Mouse (Mus musculus) brain, embryonic 18.5 days (tissue): Measurements from ENCODE around the gene Tmprss3.

ENCODE experiments used
- DNase-seq: peaks from one replicate; pipeline ENCODE4 v3.0.0-alpha.2; 2012; ENCODE audit warnings: low read depth, low spot score

The Tmprss3 gene

DNA sequence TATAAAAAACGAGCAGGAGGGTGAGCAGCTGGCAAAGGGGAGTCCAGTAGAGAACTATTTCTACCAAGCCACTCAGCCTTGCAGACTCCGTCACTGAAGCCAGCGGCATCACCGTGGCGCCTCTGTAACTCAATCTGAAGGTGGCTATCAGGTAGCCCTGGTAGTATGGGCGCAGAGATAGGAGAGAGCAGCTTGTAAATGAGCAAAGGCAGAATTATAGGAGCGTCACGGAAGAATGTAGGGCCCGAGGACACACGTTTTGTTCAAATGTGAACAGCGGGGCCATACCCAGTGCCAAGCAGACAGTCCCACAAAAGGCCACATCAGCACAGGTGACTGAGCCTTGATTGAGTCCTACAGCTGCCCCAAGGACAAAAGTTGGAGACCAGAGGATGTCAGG lies at the start of gene Tmprss3:
TSS of gene Tmprss3 (minus strand) at position 101 of the 400 bp plus-strand sequence.
- no peak for DNase-seq

DNA sequence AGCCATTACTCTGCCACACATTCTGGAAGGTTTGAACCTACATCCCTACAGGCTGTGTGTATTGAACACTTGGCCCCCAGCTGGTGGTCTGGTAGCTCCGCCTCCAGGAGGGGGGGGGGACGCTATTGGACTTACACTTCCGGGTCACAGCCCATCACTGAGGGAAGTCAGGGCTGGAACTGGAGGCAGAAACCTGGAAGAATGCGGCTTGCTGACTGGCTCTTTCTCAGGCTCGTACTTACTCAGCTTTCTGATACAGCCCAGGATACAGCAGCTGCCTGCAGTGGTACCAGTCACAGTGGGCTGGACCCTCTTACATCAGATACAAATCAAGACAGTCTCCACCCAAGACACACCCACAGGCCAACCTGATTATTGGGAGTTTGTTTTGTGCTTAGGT lies 48.4 kb upstream of the Tmprss3 start:
- no peak for DNase-seq

DNA sequence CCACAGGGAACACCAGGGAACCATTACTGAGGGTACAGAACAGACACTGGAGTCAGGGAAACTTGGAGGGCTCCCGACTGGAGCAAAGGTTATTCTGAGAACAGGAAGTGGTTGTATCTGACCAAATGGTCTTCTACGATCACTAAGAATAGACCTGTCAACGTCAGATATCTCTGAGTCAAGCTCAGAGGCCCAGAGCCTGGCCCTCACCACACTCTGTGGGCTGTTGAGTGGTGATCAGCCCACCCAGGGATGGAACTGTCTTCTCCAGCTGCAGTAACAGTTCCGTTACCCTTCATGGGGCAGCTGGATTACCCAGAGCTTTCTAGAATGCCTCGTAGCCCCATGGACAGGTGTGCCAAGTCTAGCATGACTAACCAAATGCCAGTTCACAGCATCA lies 46.5 kb upstream of the Tmprss3 start:
- no peak for DNase-seq

DNA sequence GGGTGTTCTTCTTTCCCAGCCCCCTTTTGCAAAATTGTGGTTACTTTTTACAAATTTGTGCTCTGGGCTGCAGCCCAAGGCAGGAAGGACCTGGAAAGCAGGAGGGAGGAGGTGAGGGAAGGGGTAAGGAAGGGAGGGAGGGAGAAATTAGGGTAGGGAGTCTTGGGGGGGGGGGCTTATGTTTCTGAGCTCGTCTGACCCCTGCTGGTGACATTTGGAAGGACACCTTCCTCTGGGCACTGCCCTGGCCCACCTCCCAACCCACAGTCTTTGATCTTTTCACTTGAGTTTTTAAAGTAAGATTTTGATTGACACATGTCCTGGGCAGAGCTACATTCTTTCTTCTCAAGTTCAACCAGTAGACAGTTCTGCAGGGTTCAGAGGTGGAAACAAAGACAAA lies 44.0 kb upstream of the Tmprss3 start:
- no peak for DNase-seq

DNA sequence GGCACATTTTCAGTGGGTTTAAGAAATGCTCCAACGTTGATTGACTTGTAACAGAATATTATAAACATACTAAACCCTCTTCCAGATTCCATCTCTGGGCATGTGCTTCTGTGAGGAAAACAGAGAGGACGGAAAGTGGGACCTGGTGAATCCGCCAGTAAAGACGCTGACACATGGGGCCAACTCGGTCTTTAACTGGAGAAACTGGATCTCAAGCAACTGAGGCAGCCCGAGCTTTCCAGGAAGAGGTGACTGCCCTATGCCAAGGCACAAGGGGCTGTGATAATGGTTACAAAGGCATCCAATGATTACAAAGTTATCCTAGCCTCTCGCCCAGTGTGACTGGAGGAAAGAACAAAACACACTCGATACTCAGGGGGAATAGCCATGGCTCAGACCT lies 42.4 kb upstream of the Tmprss3 start:
- no peak for DNase-seq

DNA sequence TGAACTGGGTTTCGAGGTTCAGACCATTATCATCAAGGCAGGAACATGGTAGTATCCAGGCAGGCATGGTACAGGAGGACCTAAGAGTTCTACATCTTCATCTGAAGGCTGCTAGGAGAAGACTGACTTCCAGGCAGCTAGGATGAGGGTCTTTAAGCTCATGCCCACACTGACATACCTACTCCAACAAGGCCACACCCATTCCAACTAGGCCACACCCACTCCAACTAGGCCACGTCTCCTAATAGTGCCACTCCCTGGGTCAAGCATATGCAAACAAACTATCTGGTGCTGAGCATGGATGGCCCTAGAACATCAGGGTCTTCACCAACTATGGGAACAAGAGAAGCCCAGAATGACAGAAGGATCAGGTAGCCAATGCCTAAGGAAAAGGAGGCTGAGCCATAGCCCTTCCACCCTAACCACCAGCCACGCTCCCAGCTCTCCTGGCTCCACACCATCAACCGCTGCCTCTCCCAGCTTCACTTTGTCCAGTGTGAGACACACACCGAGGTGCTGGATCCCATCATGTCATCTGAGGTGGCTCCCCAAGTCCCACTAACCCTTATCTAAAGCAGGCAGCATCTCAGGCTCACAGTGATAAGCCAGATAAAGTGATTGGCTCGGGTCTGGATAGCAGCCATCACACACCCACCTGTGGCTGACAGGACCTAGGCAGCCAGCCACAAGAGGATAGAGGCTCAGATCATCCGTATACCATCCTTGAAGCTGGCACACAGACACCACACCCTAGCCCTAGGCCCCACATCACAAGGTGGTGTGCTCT lies 39.6 kb upstream of the Tmprss3 start:
- DNase-seq: no peak

DNA sequence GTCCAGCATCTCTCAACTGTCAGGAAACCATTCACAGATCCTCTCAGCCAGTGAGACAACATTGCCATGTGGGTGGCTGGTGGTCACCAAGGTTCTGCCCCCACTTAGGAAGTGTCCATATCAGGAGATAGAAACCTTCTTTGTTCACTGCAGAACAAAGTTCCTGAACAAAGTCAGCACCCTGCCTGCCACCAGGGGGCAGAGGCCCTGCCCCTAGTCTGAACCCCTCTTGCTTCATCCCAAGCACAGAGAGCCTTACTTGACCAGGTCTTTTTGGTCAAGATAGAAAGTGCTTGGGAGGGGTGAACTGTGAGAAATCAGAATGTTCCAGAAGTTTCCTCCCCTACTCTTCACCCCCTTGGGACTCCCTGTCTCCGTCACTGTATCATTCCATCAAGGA lies 37.1 kb upstream of the Tmprss3 start:
- DNase-seq: no peak

DNA sequence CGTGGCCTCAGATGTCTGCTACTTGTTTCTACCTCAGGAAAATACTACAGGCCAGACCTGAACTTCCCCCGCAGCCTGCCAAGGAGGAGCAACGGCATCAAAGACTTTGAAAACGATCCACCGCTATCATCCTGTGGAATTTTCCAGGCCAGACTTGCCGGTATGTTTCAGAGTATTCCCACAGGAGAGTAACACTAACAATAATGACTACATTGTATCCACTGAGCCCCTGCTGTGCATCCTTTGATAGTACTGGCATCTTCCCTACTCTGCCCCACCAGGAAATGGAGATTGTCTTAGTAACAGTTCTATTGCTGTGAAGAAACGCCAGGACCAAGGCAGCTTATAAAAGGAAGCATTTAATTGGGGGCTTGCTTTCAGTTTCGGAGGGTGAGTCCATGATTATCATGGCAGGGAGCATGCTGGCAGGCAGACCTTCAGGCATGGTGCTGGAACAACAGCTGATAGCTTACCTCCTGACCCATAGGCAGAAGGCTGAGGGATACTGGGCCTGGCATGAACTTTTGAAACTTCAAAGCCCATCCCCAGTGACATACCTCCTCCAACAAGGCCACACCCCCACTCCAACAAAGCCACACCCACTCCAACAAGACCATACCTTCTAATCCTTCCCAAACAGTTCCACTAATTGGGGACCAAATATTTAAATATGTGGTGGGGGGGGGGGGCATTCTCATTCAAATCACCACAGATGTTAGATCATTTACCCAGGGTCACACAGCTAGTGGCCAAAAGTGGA lies 33.7 kb upstream of the Tmprss3 start:
- DNase-seq: no peak

DNA sequence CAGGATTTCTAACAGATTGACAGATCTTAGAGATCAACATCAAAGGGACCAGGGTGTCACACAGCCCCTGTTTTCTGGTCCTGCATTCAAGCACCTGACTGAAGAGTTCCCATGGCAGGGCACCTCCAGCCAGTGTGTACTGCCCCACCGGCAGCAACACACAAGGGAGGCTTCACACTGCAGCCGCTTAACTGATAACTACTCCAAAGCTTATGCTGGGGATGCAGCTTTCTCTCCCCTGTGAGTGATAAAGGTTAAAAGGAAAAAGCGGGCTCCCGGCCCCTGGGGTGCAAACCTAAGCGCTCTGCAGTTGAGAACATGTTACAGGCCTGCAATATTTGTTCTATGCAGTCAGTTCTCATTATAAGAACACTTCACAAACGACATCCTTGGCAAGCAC lies 33.0 kb upstream of the Tmprss3 start:
- no peak for DNase-seq

DNA sequence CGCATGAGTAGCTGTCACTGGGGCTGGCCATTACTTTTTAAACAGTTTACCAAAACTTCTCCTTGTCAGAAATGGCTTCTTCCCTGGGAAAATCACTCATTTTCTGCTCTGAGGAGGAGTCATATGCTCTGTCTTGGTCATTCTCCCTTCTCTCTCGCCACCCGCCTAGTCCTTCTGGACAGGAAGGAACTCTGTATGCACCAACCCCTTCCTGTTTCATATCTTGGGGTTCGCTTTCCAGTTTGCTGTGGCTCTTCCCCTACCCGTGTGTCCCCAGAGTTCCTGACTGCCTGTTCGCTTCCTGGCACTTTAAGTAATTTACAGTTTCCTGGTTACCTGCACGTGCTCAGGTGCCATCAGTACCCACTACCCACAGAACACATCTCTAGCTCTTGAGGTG lies 28.2 kb upstream of the Tmprss3 start:
- DNase-seq: no peak

DNA sequence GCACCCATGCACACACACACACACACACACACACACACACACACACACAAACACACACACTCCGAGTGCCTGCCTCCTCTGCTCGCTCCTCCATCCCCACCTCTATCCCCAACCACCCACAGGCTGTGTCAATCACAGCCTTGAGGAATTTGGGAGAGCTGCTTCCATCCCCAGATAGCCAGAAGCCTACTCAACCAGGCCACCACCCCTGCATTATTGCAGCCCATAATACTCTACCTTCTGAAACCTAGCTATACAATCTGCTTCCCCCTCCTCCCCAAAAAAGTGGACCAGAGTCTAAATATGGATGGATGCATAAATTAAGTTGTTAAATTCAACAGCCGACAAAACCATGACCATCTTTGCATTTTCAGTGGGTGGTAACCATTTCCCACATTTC lies 27.6 kb upstream of the Tmprss3 start:
- DNase-seq: no peak

DNA sequence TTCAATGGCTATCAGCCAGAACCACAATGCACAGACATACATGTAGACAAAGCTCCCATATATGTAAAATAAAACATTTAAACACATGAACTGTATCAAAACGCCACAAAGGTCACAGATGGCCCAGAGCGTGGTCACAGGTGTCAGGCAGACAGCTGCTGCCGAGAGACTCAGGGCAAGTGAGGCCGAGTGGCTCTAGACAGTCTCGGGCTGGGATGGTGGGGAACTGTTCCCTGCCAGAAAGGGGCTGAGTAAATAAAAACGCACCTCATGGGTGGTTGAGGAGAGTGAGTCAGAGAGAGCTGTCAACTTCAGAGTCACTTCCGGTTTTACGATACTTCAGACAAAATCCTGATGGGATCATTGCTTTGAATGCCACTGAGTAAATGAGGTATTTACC lies 25.8 kb upstream of the Tmprss3 start:
- DNase-seq: no peak

DNA sequence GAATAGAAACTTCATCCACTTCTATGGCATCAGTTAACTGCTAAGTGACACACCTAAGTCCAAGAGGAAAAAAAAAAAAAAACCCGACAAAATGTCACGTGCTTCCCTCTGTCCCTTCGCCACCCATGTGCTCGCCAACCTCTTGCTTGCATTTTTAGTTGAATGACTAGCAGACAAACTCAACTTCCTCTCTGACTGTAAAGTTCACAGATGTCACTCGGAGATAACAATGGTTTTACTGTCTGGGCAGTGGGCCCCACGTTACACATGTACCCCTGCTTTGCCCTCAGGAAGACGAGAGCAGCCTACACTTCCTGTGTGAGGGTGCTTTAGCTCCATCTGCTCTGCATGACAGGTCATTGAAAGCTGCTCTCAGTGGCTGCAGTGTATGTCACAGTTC lies 25.1 kb upstream of the Tmprss3 start:
- no peak for DNase-seq

DNA sequence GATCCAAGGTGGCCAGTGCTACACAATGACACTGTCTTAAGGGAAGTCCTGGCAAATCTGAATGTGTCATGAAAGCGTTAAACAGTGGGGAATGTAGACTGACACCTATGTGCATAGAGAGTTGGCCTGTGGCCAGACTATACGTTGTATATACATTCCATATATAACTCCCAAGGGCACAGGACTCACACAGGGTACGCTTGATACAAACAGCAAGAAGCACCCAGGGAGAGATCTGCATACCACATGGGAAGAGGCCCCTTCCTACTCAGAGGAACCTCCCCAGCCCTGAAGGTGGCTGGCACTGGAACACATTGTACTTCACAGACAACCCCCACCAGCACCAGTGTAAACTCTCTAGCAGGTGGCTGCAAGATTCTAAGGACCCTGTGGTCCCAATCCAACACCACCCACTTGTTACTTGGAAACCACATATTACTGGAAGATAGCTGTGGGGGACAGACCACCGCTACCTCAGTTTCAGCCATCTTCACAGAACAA lies 24.1 kb upstream of the Tmprss3 start:
- no peak for DNase-seq

DNA sequence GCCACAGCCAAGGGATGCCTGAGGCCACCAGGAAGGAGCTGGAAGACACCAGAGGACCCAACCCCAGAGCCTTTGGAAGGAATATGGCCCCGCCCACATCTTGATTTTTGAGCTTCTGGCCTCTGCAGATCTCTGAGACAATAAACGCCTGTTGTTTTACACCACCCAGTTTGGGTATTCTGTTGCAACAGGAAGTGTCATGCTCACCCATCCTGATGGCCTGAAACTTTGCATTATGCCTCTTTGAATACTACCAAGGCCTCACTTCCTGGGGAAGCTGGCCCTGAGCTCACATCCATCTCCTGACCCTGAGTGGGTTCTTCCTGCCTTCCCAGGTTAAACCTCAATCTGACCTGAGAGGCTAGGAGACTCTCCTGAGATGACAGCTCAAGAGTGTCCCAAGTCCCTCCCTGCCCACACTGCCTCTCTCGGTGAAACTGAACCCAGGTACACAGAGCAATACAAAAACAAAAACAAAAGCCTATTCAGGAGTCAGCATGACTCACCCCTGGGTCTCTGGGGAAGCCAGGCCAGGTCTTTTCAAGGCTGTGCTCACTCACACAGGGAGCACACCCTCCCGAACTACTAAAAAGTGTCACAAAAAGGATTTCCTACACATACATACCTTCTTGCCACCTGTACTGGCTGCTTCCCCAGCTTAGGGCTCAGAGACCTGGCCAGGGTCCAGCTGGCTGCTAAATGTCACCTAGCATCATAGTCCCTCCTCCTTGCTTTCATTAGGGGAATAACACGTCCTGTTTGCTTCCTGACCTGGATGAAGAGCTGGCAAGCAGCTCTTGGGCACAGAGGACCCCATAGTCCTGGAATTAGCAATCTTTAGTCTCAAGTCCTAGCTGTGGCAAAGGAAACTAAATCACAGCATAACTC lies 17.5 kb upstream of the Tmprss3 start:
- no peak for DNase-seq

DNA sequence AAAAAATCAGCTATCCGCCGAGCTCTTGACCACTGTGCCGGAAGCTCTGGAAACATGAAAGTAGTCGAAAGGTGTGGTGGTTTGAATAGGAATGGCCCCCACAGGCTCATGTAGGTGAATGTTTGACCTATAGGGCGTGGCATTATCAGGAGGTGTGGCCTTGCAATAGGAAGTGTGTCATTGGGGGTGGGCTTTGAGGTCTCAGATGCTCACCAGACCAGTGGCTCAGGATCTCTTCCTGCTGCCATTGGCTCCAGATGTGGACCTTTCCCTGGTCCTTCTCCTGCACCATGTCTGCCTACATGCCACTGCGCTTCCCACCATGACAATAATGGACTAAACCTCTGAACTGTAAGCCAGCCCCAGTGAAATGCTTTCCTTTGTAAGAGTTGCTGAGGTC lies 13.1 kb upstream of the Tmprss3 start:
- no peak for DNase-seq

DNA sequence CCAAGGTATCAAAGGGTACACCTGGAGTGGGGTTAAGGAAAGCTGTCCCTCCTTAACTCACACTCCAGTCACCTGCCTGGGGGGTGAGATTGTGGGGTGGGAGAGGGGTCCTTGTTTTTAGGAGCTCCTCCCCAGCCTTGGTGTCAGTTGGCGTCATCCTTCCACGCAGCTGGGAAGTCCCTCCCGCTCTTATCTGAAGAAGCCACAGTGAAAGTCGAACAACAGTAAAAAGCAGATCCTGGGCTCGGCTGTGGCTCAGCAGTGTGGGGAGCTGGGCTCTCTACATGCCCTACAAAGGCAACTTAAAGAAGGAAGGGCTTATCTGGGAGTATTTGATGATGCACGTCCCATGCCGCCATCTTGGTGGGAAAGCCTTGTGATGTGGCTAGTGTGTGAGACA lies 11.5 kb upstream of the Tmprss3 start:
- no peak for DNase-seq

DNA sequence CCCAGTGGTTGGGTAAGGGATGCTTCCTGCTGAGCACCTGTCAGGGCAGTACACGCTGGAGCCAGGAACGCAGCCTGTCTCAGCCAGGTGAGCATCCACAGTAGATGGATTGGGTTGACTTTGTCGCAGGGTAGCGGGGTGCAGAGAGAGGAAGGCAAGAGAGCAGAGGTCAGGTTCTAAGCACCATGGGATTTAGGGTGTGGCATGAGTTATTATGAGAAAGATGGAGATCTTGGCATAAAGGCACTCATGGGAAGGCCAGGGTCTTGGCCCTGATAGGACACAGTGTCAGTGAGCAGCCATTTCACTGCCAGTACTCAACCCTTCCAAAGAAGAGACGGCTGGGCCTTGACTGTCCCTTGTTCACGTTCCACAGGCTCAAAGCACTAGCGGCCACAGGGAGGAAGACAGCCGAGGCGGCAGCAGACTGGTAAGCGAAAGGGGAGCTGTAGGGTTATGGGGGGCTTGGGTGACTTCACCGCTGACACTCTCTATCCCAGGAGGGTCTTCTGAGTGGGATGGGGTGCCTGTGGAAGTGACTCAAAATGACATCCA lies 10.7 kb upstream of the Tmprss3 start:
- no peak for DNase-seq

DNA sequence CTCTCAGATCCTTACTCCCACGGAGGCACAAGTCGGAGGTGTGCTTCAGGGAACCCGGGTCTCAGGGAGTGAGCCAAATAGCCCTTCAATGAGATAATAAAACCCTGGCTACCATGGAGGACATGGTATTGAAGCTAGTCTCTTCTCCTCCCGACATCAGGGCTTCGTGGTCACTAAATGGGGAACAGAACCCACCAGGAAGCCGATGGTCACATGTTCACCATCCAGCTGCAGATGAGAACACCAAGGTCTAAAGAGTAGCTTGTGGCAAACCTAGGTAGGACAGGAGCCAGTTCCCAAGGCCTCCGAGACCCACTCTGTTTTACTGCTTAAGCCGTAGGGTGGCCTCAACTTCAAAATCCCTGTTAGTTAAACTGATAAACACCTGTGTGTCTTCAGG lies 9.9 kb upstream of the Tmprss3 start:
- no peak for DNase-seq

DNA sequence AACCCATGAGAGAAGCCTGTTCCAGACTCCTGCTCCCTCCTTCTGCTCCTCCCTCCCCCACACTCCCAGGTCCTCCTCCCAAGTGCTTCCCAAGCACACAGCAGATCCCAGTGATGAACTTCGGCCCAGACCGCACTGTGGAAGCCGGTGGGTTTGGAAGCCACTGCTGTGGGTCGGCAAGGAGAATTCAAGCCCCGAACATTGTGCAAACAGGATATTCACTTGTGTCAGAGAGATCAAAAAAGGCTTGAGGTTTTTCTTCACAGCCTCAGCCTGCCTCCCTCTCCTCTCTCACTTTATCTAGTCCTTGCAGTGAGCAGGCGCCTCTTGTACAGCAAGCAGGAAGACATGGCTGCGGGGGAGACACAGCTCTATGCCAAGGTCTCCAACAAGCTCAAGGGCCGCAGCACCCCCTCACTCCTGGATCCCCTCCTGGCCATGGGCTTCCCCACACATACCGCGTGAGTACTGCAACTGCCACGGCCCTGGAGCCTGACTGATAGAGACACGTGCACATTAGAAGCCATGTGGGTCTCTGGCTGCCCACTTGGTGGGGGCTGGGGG lies 9.1 kb upstream of the Tmprss3 start, which contains the start of gene Ubash3a:
TSS of gene Ubash3a (plus strand) at position 103 of the 564 bp plus-strand sequence.
- DNase-seq: no peak

DNA sequence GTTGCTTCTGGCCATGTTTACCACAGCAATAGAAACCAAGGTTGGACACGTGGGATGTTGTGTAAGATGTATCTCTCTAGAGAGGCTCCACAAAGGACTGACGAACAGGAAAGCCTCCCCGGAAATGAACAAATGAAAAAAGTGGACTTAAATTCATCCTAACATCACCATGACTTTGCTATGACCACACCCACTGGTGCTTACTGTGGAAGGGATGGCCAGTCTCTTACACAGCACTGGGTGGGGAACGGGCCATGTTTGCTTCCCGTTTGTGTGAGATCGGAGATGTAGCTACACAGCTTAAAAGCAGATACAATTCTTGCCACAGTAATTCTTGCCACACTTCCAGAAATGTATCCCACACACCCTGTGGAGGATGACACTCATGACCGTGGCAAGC lies 2.5 kb downstream of the Tmprss3 start:
- DNase-seq: no peak
